Mouse (Mus musculus) megakaryocyte, embryonic 14.5 days (primary cell): ENCODE data around the gene Rpap1.

Experiments
- FLI1 ChIP-seq: IDR thresholded peaks from 2 replicates; pipeline ENCODE4 v1.6.1; 2012; ENCODE audit warnings: low read length, inconsistent platforms, mixed read lengths
- GATA1 ChIP-seq: IDR thresholded peaks from 3 replicates; pipeline ENCODE4 v1.6.1; 2012; ENCODE audit warnings: mixed read lengths, low read length, inconsistent platforms, borderline replicate concordance

- TF ChIP-seq GATA1: no peak
- no peak for TF ChIP-seq FLI1
Measured at GRCm38 (mm10) chr2:119798246-119798927, 11.1 kb upstream of the Rpap1 start.
